Mouse (Mus musculus): ENCODE measurements around the gene Wap. TPM values are rescaled to one million over a fixed set of nuclear protein-coding genes. Genes with fewer than 3 reads are reported as not detected.
A peak's percentile ranks its signal among the peaks of the same experiment; 100 is the strongest.

Gene Wap
- total and polyA plus RNA-seq, 2 experiments from 2014 or later = not detected

DNA sequence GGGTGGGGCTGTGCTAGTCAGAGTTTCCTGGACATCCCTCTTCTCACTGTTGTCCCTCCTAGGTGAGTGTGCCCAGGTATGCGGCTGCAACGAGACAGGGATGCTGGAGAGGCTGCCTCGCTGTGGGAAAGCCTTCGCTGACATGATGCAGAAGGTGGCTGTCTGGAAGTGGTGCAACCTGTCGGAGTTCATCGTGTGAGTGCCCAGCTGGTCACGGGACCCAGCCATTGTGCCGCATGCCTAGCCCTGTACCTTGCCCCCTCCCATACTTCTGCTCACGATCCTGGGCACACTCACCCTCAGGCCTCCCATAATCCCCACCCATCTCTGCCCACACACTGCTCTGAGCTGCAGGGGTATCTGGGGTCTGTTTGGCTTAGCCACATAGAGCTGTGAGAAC is 36.3 kb upstream of the Wap start:
- Histone ChIP-seq H3K27ac (ENCODE audit: low read depth, low read length) (no peak overlapping the region), H3K9ac (no peak overlapping the region), H3K36me3 (ENCODE audit: insufficient read depth) (no peaks in the 10 kb centered on the region), H3K4me1 (ENCODE audit: insufficient read depth) (no peaks in the 10 kb centered on the region), H3K27me3 (ENCODE audit: insufficient read depth, low read length) (no peaks in the 10 kb centered on the region), H3K4me2 (ENCODE audit: low read depth) (no peak overlapping the region), H3K4me3 (ENCODE audit: low read depth, low read length) (no peak overlapping the region), H3K9me3 (ENCODE audit: low read length) (no peaks in the 10 kb centered on the region)
- DNase-seq = no peak
- ATAC-seq = no peak
- WGBS = 89% methylated on average over 9 of the region's 9 CpGs
- TF ChIP-seq CTCF (IDR thresholded peaks at IDR 0.05; ENCODE audit: low read depth) = no peak

DNA sequence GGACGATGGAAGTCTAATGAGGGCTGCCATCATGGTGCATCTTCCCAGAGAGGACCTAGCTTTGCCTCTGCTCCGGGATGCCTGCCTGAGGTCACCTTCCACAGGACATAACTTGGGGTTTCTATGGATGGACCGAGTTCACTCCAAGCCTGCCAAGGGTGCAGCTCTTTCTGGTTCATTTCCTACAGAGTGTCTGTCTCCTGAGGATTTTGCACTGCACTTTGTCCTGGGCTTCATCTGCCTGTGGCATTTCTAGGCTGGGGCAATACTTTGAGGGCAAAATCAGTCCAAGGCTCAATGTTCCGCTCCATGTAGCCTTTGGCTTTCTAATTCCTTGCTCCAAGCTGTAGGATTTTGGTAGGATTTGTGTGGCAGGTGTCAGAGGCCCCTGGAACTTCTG is 32.4 kb upstream of the Wap start:
- H3K9ac ChIP-seq = no peak overlapping the region
- H3K4me1 ChIP-seq (ENCODE audit: insufficient read depth) = no peaks in the 10 kb centered on the region
- no peak for ATAC-seq
- TF ChIP-seq CTCF (IDR thresholded peaks at IDR 0.05; ENCODE audit: low read depth) = no peak
- no peak for DNase-seq
- H3K27ac ChIP-seq (ENCODE audit: low read depth, low read length) = no peak overlapping the region
- no peak overlapping the region for H3K4me3 ChIP-seq (ENCODE audit: low read depth, low read length)
- no peaks in the 10 kb centered on the region for H3K9me3 ChIP-seq (ENCODE audit: low read length)
- no peak overlapping the region for H3K4me2 ChIP-seq (ENCODE audit: low read depth)
- H3K36me3 ChIP-seq (ENCODE audit: insufficient read depth) = no peaks in the 10 kb centered on the region
- 85% methylated on average over 4 of the region's 4 CpGs for WGBS
- no peaks in the 10 kb centered on the region for H3K27me3 ChIP-seq (ENCODE audit: insufficient read depth, low read length)

DNA sequence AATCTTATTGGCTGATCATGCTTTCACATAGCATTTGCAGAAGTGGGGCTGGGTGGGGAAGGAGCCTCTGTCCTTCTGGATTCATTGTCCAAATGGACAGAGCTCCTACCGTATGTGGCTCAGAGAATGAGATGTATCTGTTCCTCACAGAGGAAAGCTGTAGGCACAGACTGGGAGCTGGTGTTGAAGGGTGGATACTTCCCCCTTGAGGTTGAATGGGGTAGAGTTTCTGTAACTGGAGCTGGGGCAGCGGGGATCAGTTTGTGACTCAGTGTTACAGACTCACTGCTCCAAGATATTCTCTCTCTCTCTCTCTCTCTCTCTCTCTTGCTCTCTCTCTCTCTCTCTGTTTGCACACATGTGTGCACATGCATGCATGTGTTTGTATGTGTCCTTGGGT is 31.6 kb upstream of the Wap start:
- H3K9me3 ChIP-seq (ENCODE audit: low read length) = no peaks in the 10 kb centered on the region
- 57% methylated on average over 2 of the region's 2 CpGs for WGBS
- H3K4me3 ChIP-seq (ENCODE audit: low read depth, low read length) = no peak overlapping the region
- H3K4me2 ChIP-seq (ENCODE audit: low read depth) = no peak overlapping the region
- DNase-seq = no peak
- H3K27ac ChIP-seq (ENCODE audit: low read depth, low read length) = no peak overlapping the region
- no peaks in the 10 kb centered on the region for H3K36me3 ChIP-seq (ENCODE audit: insufficient read depth)
- H3K9ac ChIP-seq = no peak overlapping the region
- no peaks in the 10 kb centered on the region for H3K4me1 ChIP-seq (ENCODE audit: insufficient read depth)
- TF ChIP-seq CTCF (IDR thresholded peaks at IDR 0.05; ENCODE audit: low read depth) = no peak
- no peaks in the 10 kb centered on the region for H3K27me3 ChIP-seq (ENCODE audit: insufficient read depth, low read length)
- no peak for ATAC-seq

DNA sequence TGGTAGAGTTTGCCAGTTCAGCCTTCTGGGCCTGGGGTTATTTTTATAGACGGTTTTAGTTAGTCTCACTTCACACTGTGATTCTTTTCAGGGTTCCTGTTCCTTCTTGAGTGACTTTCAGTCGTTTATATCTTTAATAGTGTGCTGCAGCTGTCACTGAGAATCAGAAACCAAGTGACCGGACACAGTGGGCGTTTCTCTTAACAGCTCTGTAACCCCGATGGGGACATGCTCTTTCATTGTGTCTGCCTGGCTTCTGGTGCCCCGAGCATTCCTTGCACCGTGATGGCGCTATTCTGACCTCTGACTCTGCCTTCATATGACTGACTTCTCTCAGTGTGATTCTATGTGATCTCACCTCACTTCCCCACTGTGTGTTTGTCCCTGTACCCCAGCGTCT is 30.6 kb upstream of the Wap start:
- no peaks in the 10 kb centered on the region for H3K4me1 ChIP-seq (ENCODE audit: insufficient read depth)
- DNase-seq = no peak
- H3K27me3 ChIP-seq (ENCODE audit: insufficient read depth, low read length) = no peaks in the 10 kb centered on the region
- no peak for ATAC-seq
- H3K4me3 ChIP-seq (ENCODE audit: low read depth, low read length) = no peak overlapping the region
- no peak overlapping the region for H3K4me2 ChIP-seq (ENCODE audit: low read depth)
- H3K36me3 ChIP-seq (ENCODE audit: insufficient read depth) = no peaks in the 10 kb centered on the region
- H3K9me3 ChIP-seq (ENCODE audit: low read length) = no peaks in the 10 kb centered on the region
- 29% methylated on average over 9 of the region's 9 CpGs for WGBS
- no peak overlapping the region for H3K27ac ChIP-seq (ENCODE audit: low read depth, low read length)
- TF ChIP-seq CTCF (IDR thresholded peaks at IDR 0.05; ENCODE audit: low read depth) = no peak
- no peak overlapping the region for H3K9ac ChIP-seq

DNA sequence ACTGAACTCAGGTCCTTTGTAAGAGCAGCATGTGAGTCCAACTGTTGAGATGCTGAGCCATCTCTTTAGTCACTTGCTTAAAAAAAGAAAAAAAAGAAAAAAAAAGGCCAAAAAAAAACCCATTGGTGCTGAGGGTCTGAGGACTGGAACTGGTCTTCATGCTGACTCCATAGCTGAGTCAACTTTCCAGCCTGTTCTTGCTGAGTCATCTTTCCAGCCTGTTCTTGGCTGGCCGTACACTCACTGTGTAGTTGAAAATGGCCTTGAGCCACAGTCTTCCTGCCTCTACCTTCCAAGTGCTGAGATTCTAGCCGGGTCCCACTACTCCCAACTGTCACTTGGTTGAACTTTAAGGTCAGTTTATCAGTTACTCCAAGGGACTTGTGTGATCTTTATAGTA is 28.2 kb upstream of the Wap start:
- Histone ChIP-seq H3K27me3 (ENCODE audit: insufficient read depth, low read length) (no peaks in the 10 kb centered on the region), H3K9me3 (ENCODE audit: low read length) (no peaks in the 10 kb centered on the region), H3K4me2 (ENCODE audit: low read depth) (no peak overlapping the region), H3K36me3 (ENCODE audit: insufficient read depth) (no peaks in the 10 kb centered on the region), H3K27ac (ENCODE audit: low read depth, low read length) (no peak overlapping the region), H3K4me3 (ENCODE audit: low read depth, low read length) (no peak overlapping the region), H3K9ac (no peak overlapping the region), H3K4me1 (ENCODE audit: insufficient read depth) (no peaks in the 10 kb centered on the region)
- WGBS = 91% methylated on average over 2 of the region's 2 CpGs
- DNase-seq (no peak), ATAC-seq (no peak)
- TF ChIP-seq CTCF (IDR thresholded peaks at IDR 0.05; ENCODE audit: low read depth) = no peak

DNA sequence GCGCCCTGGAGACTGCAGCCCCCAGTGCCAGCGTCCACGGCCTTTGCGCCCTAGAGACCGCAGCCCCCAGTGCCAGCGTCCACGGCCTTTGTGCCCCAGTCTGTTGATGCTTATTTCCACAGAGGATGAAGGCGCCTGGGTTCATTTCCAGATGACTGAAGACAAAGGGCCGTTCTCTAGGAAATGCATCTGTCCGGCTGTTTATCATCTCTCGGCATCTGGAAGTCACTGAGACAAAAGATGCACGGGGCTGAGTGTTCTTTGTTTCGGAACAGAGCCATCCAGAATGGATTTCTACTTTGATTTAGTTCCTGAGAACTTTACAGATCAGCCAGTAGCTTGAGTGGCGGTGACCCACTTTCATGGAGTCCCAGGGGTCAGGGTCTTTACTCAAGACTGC is 22.8 kb upstream of the Wap start:
- Histone ChIP-seq H3K4me3 (ENCODE audit: low read depth, low read length) (no peak overlapping the region), H3K36me3 (ENCODE audit: insufficient read depth) (no peaks in the 10 kb centered on the region), H3K9ac (no peak overlapping the region), H3K27ac (ENCODE audit: low read depth, low read length) (no peak overlapping the region), H3K4me1 (ENCODE audit: insufficient read depth) (no peaks in the 10 kb centered on the region), H3K27me3 (ENCODE audit: insufficient read depth, low read length) (no peaks in the 10 kb centered on the region), H3K4me2 (ENCODE audit: low read depth) (no peak overlapping the region), H3K9me3 (ENCODE audit: low read length) (no peaks in the 10 kb centered on the region)
- no peak for ATAC-seq
- TF ChIP-seq CTCF (IDR thresholded peaks at IDR 0.05; ENCODE audit: low read depth) = no peak
- WGBS = 73% methylated on average over 14 of the region's 14 CpGs
- DNase-seq = no peak

DNA sequence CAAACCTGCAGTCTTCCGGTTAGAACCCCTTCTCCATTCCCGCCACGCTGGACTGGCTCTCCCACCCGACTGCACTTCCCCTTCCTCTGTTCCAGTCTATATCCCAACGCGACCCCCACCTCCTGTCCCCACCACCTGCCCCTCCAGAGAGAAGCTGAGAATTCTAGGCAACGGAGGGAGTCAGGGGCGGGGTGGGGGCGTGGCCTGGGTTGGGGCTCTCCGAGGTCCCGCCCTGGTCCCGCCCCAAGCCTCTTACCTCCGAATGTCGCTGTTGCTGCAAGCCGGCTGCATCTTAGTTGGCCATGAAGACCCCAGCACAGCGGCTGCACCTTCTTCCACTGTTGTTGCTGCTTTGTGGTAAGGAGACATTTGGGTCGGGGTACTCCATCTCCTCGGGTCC is 19.8 kb upstream of the Wap start, which contains the start of gene Ramp3:
Gene Ramp3, plus strand, starts transcription at position 251 of the 400 bp plus-strand sequence.
- DNase-seq (peak; percentile 73), ATAC-seq (peak; percentile 74)
- no peaks in the 10 kb centered on the region; the same call in 1 of the 2 replicates for H3K27me3 ChIP-seq (ENCODE audit: insufficient read depth, low read length)
- peak within 1 kb of the TSS; percentile 39 for H3K4me3 ChIP-seq (ENCODE audit: low read depth, low read length)
- peak within 1 kb of the TSS; percentile 57 for H3K9ac ChIP-seq
- H3K4me2 ChIP-seq (ENCODE audit: low read depth) = peak within 1 kb of the TSS; percentile 81
- WGBS = 3% methylated on average over 17 of the region's 18 CpGs
- no peaks in the 10 kb centered on the region for H3K9me3 ChIP-seq (ENCODE audit: low read length)
- TF ChIP-seq CTCF (IDR thresholded peaks at IDR 0.05; ENCODE audit: low read depth) = 0 out of 2 replicates have a peak, but pooled peaks have one; percentile 18
- no peaks in the 10 kb centered on the region for H3K4me1 ChIP-seq (ENCODE audit: insufficient read depth)
- no peak within 1 kb of the TSS for H3K27ac ChIP-seq (ENCODE audit: low read depth, low read length)
- H3K36me3 ChIP-seq (ENCODE audit: insufficient read depth) = no peaks in the 10 kb centered on the region

DNA sequence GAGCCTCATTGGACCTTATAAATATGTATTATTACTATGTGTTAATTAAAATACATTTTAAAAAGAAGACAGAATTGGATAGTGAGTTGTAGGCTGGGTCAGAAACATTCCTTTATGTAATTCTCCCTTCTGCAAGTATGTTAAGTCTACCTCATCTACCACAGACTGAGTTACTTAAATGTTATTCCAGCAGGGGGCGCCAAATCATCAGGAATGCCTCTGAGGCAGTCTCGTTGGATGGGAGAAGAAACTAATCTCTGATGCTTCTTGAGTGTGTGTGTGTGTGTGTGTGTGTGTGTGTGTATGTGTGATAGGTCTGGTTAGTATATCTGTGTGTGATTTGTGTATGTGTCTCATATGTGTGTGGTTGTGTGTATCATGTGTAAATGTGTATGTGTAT is 16.5 kb upstream of the Wap start:
- peak; percentile 91 for ATAC-seq
- DNase-seq = peak; percentile 95
- no peaks in the 10 kb centered on the region for H3K4me1 ChIP-seq (ENCODE audit: insufficient read depth)
- H3K4me3 ChIP-seq (ENCODE audit: low read depth, low read length) = no peak overlapping the region
- no peak overlapping the region for H3K4me2 ChIP-seq (ENCODE audit: low read depth)
- no peak overlapping the region for H3K9ac ChIP-seq
- WGBS = 0% methylated on average over 2 of the region's 2 CpGs
- no peaks in the 10 kb centered on the region; the same call in 1 of the 2 replicates for H3K27me3 ChIP-seq (ENCODE audit: insufficient read depth, low read length)
- peak; percentile 96 for TF ChIP-seq CTCF (IDR thresholded peaks at IDR 0.05; ENCODE audit: low read depth)
- no peaks in the 10 kb centered on the region for H3K9me3 ChIP-seq (ENCODE audit: low read length)
- no peaks in the 10 kb centered on the region for H3K36me3 ChIP-seq (ENCODE audit: insufficient read depth)
- H3K27ac ChIP-seq (ENCODE audit: low read depth, low read length) = no peak overlapping the region

Measured in forebrain, postnatal 0 days (tissue).